Mouse (Mus musculus) MEL (cell line): Measurements from ENCODE around the gene St6galnac3. TPM values are rescaled to one million over a fixed set of nuclear protein-coding genes. Genes with fewer than 3 reads are reported as not detected.

Source experiments
- DNase-seq: peaks from one replicate; pipeline ENCODE4 v3.0.0; 2011; ENCODE audit warnings: low read depth, low spot score
- H3K27ac ChIP-seq: 2 replicates; pipeline ENCODE4 v1.5.1; 2012; ENCODE audit warnings: low read depth, mild to moderate bottlenecking, control low read depth, low read length, moderate library complexity; ENCODE audit not compliant: control insufficient read depth
- H3K27me3 ChIP-seq, 2 experiments: fragments of 150-350 bp in 1 of 2; sonication (generic) in 1 of 2; 2 replicates each; pipeline ENCODE4 v1.6.1; 2012; ENCODE audit warnings: low read length in 2 of 2, mild to moderate bottlenecking in 2 of 2, improper control_type of control experiment in 1 of 2, moderate library complexity in 1 of 2; ENCODE audit not compliant: insufficient read depth in 2 of 2, control insufficient read depth in 1 of 2
- H3K36me3 ChIP-seq, 2 experiments: 2 replicates each; pipeline ENCODE4 v1.6.1; 2012 to 2014; ENCODE audit warnings: low read length in 2 of 2, improper control_type of control experiment in 1 of 2, inconsistent platforms in 1 of 2, mild to moderate bottlenecking in 1 of 2; ENCODE audit not compliant: insufficient read depth in 2 of 2, control insufficient read depth in 1 of 2
- H3K4me1 ChIP-seq, 2 experiments: fragments of 150-350 bp in 1 of 2; sonication (generic) in 1 of 2; 2 replicates each; pipeline ENCODE4 v1.6.1; 2012; ENCODE audit warnings: low read length in 2 of 2, improper control_type of control experiment in 1 of 2, mild to moderate bottlenecking in 1 of 2; ENCODE audit not compliant: insufficient read depth in 2 of 2, control insufficient read depth in 1 of 2
- H3K4me3 ChIP-seq, 2 experiments: fragments of 150-350 bp in 1 of 2; sonication (generic) in 1 of 2; 2 replicates each; pipeline ENCODE4 v1.5.1; 2012; ENCODE audit warnings: low read depth in 2 of 2, low read length in 2 of 2, mild to moderate bottlenecking in 2 of 2, moderate library complexity in 2 of 2, control low read depth in 1 of 2, improper control_type of control experiment in 1 of 2; ENCODE audit not compliant: control insufficient read depth in 1 of 2, insufficient read depth in 1 of 2
- H3K79me2 ChIP-seq: 2 replicates; pipeline ENCODE4 v1.6.1; 2012; ENCODE audit warnings: mild to moderate bottlenecking, low read length, moderate library complexity; ENCODE audit not compliant: control insufficient read depth, poor library complexity, insufficient read depth
- H3K9ac ChIP-seq: 2 replicates; pipeline ENCODE4 v1.6.1; 2012; ENCODE audit warnings: low read depth, mild to moderate bottlenecking, control low read depth, low read length, moderate library complexity; ENCODE audit not compliant: control insufficient read depth, poor library complexity, severe bottlenecking
- H3K9me3 ChIP-seq: fragments of 150-350 bp; sonication (generic); replicated peaks from 2 replicates; pipeline ENCODE4 v1.6.1; 2012; ENCODE audit warnings: mild to moderate bottlenecking, low read length, improper control_type of control experiment, moderate library complexity; ENCODE audit not compliant: insufficient read depth
- BHLHE40 ChIP-seq: IDR thresholded peaks from 2 replicates; pipeline ENCODE4 v1.6.1; 2012; ENCODE audit warnings: low read depth, mild to moderate bottlenecking, inconsistent platforms, low read length, improper control_type of control experiment, borderline replicate concordance
- ELF1 ChIP-seq: IDR thresholded peaks from 2 replicates; pipeline ENCODE4 v1.6.1; 2014; ENCODE audit warnings: low read depth, mild to moderate bottlenecking, inconsistent platforms, low read length, improper control_type of control experiment, moderate library complexity
- EP300 ChIP-seq, 2 experiments: IDR thresholded peaks; 2 replicates each; pipeline ENCODE4 v1.6.1; 2011; ENCODE audit warnings: improper control_type of control experiment in 2 of 2, low read length in 2 of 2, low read depth in 1 of 2, mild to moderate bottlenecking in 1 of 2
- HCFC1 ChIP-seq: IDR thresholded peaks from 2 replicates; pipeline ENCODE4 v1.6.1; 2012; ENCODE audit warnings: low read depth, mild to moderate bottlenecking, inconsistent platforms, low read length, improper control_type of control experiment, moderate library complexity
- MAFK ChIP-seq: IDR thresholded peaks from 2 replicates; pipeline ENCODE4 v1.6.1; 2011; ENCODE audit warnings: low read depth, mild to moderate bottlenecking, low read length, improper control_type of control experiment, borderline replicate concordance
- MXI1 ChIP-seq: IDR thresholded peaks from 2 replicates; pipeline ENCODE4 v1.6.1; 2011; ENCODE audit warnings: mild to moderate bottlenecking, low read depth, low read length, improper control_type of control experiment
- MYB ChIP-seq: IDR thresholded peaks from 2 replicates; pipeline ENCODE4 v1.6.1; 2011; ENCODE audit warnings: mild to moderate bottlenecking, low read depth, low read length, improper control_type of control experiment
- MYC ChIP-seq: IDR thresholded peaks from 2 replicates; pipeline ENCODE4 v1.6.1; 2011; ENCODE audit warnings: low read depth, mild to moderate bottlenecking, low read length, improper control_type of control experiment, moderate library complexity
- NELFE ChIP-seq: IDR thresholded peaks from 2 replicates; pipeline ENCODE4 v1.6.1; 2011; ENCODE audit warnings: low read depth, low read length, improper control_type of control experiment
- POLR2AphosphoS5 ChIP-seq: IDR thresholded peaks from 2 replicates; pipeline ENCODE4 v1.6.1; 2012; ENCODE audit warnings: low read depth, borderline replicate concordance, mild to moderate bottlenecking, inconsistent platforms, low read length, moderate library complexity, mixed read lengths
- TBP ChIP-seq: IDR thresholded peaks from 2 replicates; pipeline ENCODE4 v1.8.0; 2011; ENCODE audit warnings: low read depth, low read length, improper control_type of control experiment
- TCF12 ChIP-seq: IDR thresholded peaks from 2 replicates; pipeline ENCODE4 v1.6.1; 2014; ENCODE audit warnings: low read depth, mild to moderate bottlenecking, inconsistent platforms, low read length, improper control_type of control experiment, moderate library complexity
- UBTF ChIP-seq: IDR thresholded peaks from 2 replicates; pipeline ENCODE4 v1.6.1; 2012; ENCODE audit warnings: low read depth, mild to moderate bottlenecking, inconsistent platforms, low read length, improper control_type of control experiment, moderate library complexity, borderline replicate concordance; ENCODE audit not compliant: insufficient read depth
- USF1 ChIP-seq: IDR thresholded peaks from 2 replicates; pipeline ENCODE4 v1.6.1; 2014; ENCODE audit warnings: low read depth, mild to moderate bottlenecking, inconsistent platforms, low read length, improper control_type of control experiment, moderate library complexity
- ZKSCAN1 ChIP-seq: IDR thresholded peaks from 2 replicates; pipeline ENCODE4 v1.6.1; 2012; ENCODE audit warnings: low read depth, mild to moderate bottlenecking, inconsistent platforms, low read length, improper control_type of control experiment, moderate library complexity
- ZMIZ1 ChIP-seq: IDR thresholded peaks from 2 replicates; pipeline ENCODE4 v1.6.1; 2012; ENCODE audit warnings: low read depth, mild to moderate bottlenecking, inconsistent platforms, low read length, improper control_type of control experiment, moderate library complexity
- polyA plus RNA-seq, 2 experiments: library from polyadenylated mRNA; stranded (reverse) in 1 of 2; unstranded in 1 of 2; fragments of >175 nt in 1 of 2; fragments of >200 nt in 1 of 2; gene quantifications; 2 replicates each; pipeline versions ENCODE4 v1.2.1 to v1.2.4; 2012; ENCODE audit warnings: low replicate concordance in 2 of 2, low read depth in 1 of 2; ENCODE audit not compliant: insufficient read length in 2 of 2, insufficient read depth in 1 of 2, missing spikeins in 1 of 2
- total RNA-seq: library from RNA; depleted of rRNA; stranded (reverse); fragments of 300-350 nt; gene quantifications from 2 replicates; pipeline ENCODE4 v1.2.3, GENCODE M21; 2012

Gene St6galnac3
- total and polyA plus RNA-seq, 3 experiments = 7.8 to 11.4 TPM; not detected in 1

GRCm38 (mm10) chr3:153308379-153308778 is 416.6 kb downstream of the St6galnac3 start:
- H3K36me3 ChIP-seq = no peaks in the 10 kb centered on the region
- no peaks in the 10 kb centered on the region for H3K4me1 ChIP-seq
- DNase-seq = peak; percentile 11
- no peak overlapping the region for H3K27ac ChIP-seq
- H3K4me3 ChIP-seq = no peak overlapping the region
- no peak for TF ChIP-seq BHLHE40
- no peak for TF ChIP-seq ELF1
- TF ChIP-seq POLR2AphosphoS5 = no peak
- no peak for TF ChIP-seq NELFE
- TF ChIP-seq MXI1 = no peak
- no peak for TF ChIP-seq EP300 (IDR thresholded peaks at IDR 0.05; ENCODE audit: low read depth in 1 of 2, low read length in 2 of 2)
- TF ChIP-seq, all 39 proteins: peak for 0
- Histone ChIP-seq H3K9ac (no peak overlapping the region), H3K79me2 (no peaks in the 10 kb centered on the region), H3K27me3 (no peaks in the 10 kb centered on the region), H3K9me3 (no peaks in the 10 kb centered on the region)

- H3K9ac ChIP-seq = no peak overlapping the region
- TF ChIP-seq MYC = no peak
- TF ChIP-seq POLR2AphosphoS5 = no peak
- no peak for TF ChIP-seq MAFK
- no peak for TF ChIP-seq MYB
- TF ChIP-seq TCF12 = no peak
- no peak for TF ChIP-seq ZMIZ1
- TF ChIP-seq HCFC1 = no peak
- TF ChIP-seq ZKSCAN1 = no peak
- no peak for TF ChIP-seq EP300 (IDR thresholded peaks at IDR 0.05; ENCODE audit: low read depth in 1 of 2, low read length in 2 of 2)
- no peak for TF ChIP-seq TBP
- TF ChIP-seq UBTF = no peak
- no peak for TF ChIP-seq USF1
- TF ChIP-seq, all 39 proteins: peak for 0
- H3K27ac ChIP-seq = no peak overlapping the region
Observed at GRCm38 (mm10) chr3:153305153-153305552, 419.8 kb downstream of the St6galnac3 start.

More at GRCm38 (mm10) chr3:153305153-153305552, 419.8 kb downstream of the St6galnac3 start:
- H3K9me3 ChIP-seq = no peaks in the 10 kb centered on the region
- no peaks in the 10 kb centered on the region for H3K4me1 ChIP-seq
- no peaks in the 10 kb centered on the region for H3K27me3 ChIP-seq
- DNase-seq = no peak
- no peaks in the 10 kb centered on the region for H3K79me2 ChIP-seq
- no peak overlapping the region for H3K4me3 ChIP-seq
- no peaks in the 10 kb centered on the region for H3K36me3 ChIP-seq
